Mouse (Mus musculus): ENCODE results near the gene Gm20878. TPM values are rescaled to one million over a fixed set of nuclear protein-coding genes. Genes with fewer than 3 reads are reported as not detected.
"Not testable (repeated sequence)": the region's sequence is repeated elsewhere in the genome, so short reads cannot be mapped to it uniquely, and the experiment has no call there.

Gm20878 gene
- polyA plus RNA-seq (2016; fragmentation: Nextera tagmentation; extraction: Ambion mirVana), result 5.6 and 5.9 TPM in 2 replicates

DNA sequence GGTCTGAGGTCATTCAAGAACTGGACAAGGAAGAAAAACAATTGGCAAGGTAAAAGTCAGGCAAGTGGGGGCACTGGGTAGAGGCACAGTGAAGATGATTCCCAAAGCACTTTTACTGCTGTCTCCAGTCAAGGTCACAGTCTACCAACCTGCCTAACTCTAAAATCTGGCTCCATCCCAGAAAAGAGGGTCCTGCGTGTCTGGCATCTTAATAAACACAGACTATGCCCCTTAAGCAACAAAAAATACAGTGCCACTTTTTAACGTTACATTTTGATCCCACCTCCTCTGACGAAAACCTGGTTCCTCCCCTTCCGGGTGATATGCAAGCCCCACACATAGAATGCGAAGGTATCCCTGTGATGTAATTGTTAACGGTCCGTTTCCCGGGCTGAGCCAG is at the start of gene Gm20878:
Gm20878 (plus strand) TSS at position 301 of the 400 bp plus-strand sequence.
- H3K9me3 ChIP-seq (replicated peaks); H3K27me3 ChIP-seq; H3K4me1 ChIP-seq; H3K4me3 ChIP-seq; H3K9ac ChIP-seq; H3K4me2 ChIP-seq (replicated peaks); ATAC-seq (ENCODE audit: low FRiP score); H3K36me3 ChIP-seq; H3K27ac ChIP-seq: not testable (repeated sequence)
- no CpG with 5 or more reads among the region's 8 CpGs for WGBS

DNA sequence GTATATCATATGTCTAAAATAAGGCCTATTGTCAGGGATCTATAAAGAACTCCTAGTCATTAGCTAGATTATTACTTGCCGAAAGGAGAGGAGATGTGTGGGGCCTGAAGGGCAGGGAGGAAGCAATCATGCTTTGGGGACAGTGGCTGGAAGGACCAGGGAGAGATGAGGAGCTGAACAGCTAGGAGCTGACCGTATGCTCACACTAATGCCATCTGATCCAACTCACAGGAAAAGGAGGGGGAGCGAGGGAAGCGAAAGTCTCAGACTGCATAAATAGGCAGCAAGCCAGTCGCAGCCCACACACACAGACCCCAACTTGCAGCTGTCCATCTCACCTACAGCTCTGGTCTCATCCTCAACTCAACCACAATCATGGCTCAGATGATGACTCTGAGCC is 38.1 kb upstream of the Gm20878 start, which contains the start of gene Gm21541:
Gm21541 (plus strand) TSS at position 301 of the 400 bp plus-strand sequence.
- WGBS, result no CpG with 5 or more reads among the region's 5 CpGs
- not testable (repeated sequence) for H3K4me2 ChIP-seq (replicated peaks); ATAC-seq (ENCODE audit: low FRiP score); H3K27ac ChIP-seq; H3K27me3 ChIP-seq; H3K36me3 ChIP-seq; H3K4me3 ChIP-seq; H3K9me3 ChIP-seq (replicated peaks); H3K4me1 ChIP-seq; H3K9ac ChIP-seq

GRCm38 (mm10) chr4:41965758-41966157 is 24.4 kb downstream of the Gm20878 start, which contains the start of gene Fam205a4:
TSS of gene Fam205a4 (plus strand) at chr4:41966058.
- H3K4me3 ChIP-seq; H3K36me3 ChIP-seq; H3K9me3 ChIP-seq (replicated peaks); H3K27ac ChIP-seq; ATAC-seq (ENCODE audit: low FRiP score); H3K4me2 ChIP-seq (replicated peaks); H3K4me1 ChIP-seq; H3K9ac ChIP-seq; H3K27me3 ChIP-seq: not testable (repeated sequence)
- WGBS, result no CpG with 5 or more reads among the region's 1 CpGs

Other genes with a start within 250 kb of the Gm20878 start
- 28.8 and 35.9 TPM in 2 replicates for gene Cntfr, start 244.5 kb upstream of the Gm20878 start, polyA plus RNA-seq (2016; fragmentation: Nextera tagmentation; extraction: Ambion mirVana)
- 125 and 141 TPM in 2 replicates for gene Il11ra1, start 241.6 kb upstream of the Gm20878 start, polyA plus RNA-seq (2016; fragmentation: Nextera tagmentation; extraction: Ambion mirVana)
- 55.6 and 66.5 TPM in 2 replicates for gene Rpp25l, start 228.0 kb upstream of the Gm20878 start, polyA plus RNA-seq (2016; fragmentation: Nextera tagmentation; extraction: Ambion mirVana)
- 191 and 199 TPM in 2 replicates for gene Dctn3, start 218.4 kb upstream of the Gm20878 start, polyA plus RNA-seq (2016; fragmentation: Nextera tagmentation; extraction: Ambion mirVana)
- 1.1 TPM in 2 replicates for gene Arid3c, start 210.4 kb upstream of the Gm20878 start, polyA plus RNA-seq (2016; fragmentation: Nextera tagmentation; extraction: Ambion mirVana)
- gene Galt, start 186.3 kb upstream of the Gm20878 start, polyA plus RNA-seq (2016; fragmentation: Nextera tagmentation; extraction: Ambion mirVana), result 31.0 and 33.4 TPM in 2 replicates
- gene Sigmar1, start 185.4 kb upstream of the Gm20878 start, polyA plus RNA-seq (2016; fragmentation: Nextera tagmentation; extraction: Ambion mirVana), result 54.2 and 58.9 TPM in 2 replicates
- gene Ccl27a, start 167.3 kb upstream of the Gm20878 start, polyA plus RNA-seq (2016; fragmentation: Nextera tagmentation; extraction: Ambion mirVana), result 133 and 134 TPM in 2 replicates
- gene Gm21541, start 38.0 kb upstream of the Gm20878 start, polyA plus RNA-seq (2016; fragmentation: Nextera tagmentation; extraction: Ambion mirVana), result not detected in 2 replicates
- 0.06 and 0.26 TPM in 2 replicates for gene Fam205a4, start 24.5 kb downstream of the Gm20878 start, polyA plus RNA-seq (2016; fragmentation: Nextera tagmentation; extraction: Ambion mirVana)
- gene Gm21093, start 93.2 kb downstream of the Gm20878 start, polyA plus RNA-seq (2016; fragmentation: Nextera tagmentation; extraction: Ambion mirVana), result 0.14 and 0.57 TPM in 2 replicates
- gene Gm3893, start 149.6 kb downstream of the Gm20878 start, polyA plus RNA-seq (2016; fragmentation: Nextera tagmentation; extraction: Ambion mirVana), result not detected in 2 replicates
- 1.3 TPM in 1 of 2 replicates, not detected in the other for gene Gm13304, start 173.2 kb downstream of the Gm20878 start, polyA plus RNA-seq (2016; fragmentation: Nextera tagmentation; extraction: Ambion mirVana)
- gene Gm13306, start 211.9 kb downstream of the Gm20878 start, polyA plus RNA-seq (2016; fragmentation: Nextera tagmentation; extraction: Ambion mirVana), result not detected in 2 replicates
- not detected in 2 replicates for gene Gm13305, start 227.0 kb downstream of the Gm20878 start, polyA plus RNA-seq (2016; fragmentation: Nextera tagmentation; extraction: Ambion mirVana)

Data from hindbrain, embryonic 12.5 days (tissue).